In the genomic region with DNA sequence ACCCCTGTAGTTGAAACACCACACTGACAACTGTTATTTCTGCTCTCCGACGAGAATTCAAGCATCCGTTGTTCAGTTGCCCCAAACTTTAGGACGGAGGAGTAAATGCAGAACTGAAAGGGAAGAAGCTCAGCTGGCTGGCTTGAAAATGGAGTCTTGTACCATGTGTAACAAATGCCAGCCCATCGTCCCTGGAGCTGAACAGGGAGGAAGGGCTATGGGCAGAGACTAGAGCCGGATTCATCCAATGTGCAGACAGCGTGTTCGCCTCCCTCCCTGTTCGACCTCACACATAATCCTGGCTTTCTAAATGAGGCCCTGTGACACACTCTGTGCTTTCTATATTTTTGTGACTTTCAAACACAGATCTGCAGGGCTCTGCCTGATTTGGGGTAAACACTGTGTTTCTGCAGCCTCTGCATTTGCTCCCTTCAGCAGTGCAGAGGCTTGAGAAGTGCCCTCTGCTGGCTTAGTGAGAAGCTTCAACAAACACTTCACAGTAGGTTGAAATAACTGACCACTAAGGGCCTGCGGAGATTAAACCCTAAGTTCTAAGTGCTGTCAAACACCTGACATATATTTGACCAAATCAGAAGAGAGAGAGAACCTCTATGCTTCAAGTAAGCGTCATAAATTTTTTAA, we compare ENCODE assay signal across 8 mouse cellular contexts.
DNase-seq lines count a peak whose midpoint lies in the region; ATAC-seq and TF ChIP-seq lines count a peak whose summit lies in the region.

No protein-coding gene starts in this region.

- ATAC-seq in heart, embryonic 15.5 days (replicated peaks; ENCODE audit: insufficient number of reproducible peaks, insufficient read depth, low FRiP score, low read depth), result peak; percentile 50; the same call in 1 of the 2 replicates
- no peak for ATAC-seq in heart, embryonic 12.5 days (ENCODE audit: insufficient number of reproducible peaks, low FRiP score)
- peak; percentile 55; the same call in 1 of the 2 replicates for ATAC-seq in intestine, embryonic 16.5 days

- H3K4me3 ChIP-seq in heart, embryonic 15.5 days, result no peak overlapping the region
- H3K4me3 ChIP-seq in heart, embryonic 12.5 days, result no peak overlapping the region
- no peak overlapping the region for H3K4me3 ChIP-seq in bone marrow macrophage, adult 2 months (ENCODE audit: insufficient read depth, low read length)
- no peak overlapping the region for H3K4me3 ChIP-seq in intestine, embryonic 16.5 days (ENCODE audit: low read length)

- H3K4me2 ChIP-seq in heart, embryonic 15.5 days, result no peak overlapping the region
- no peak overlapping the region for H3K4me2 ChIP-seq in heart, embryonic 12.5 days
- H3K4me2 ChIP-seq in intestine, embryonic 16.5 days (ENCODE audit: low read depth, low read length), result no peak overlapping the region

- no peak overlapping the region for H3K9ac ChIP-seq in heart, embryonic 15.5 days
- no peak overlapping the region for H3K9ac ChIP-seq in heart, embryonic 12.5 days
- no peak overlapping the region for H3K9ac ChIP-seq in intestine, embryonic 16.5 days (ENCODE audit: low read depth, low read length)

- WGBS in heart, embryonic 15.5 days, result 76% methylated on average over 11 of the region's 11 CpGs
- WGBS in heart, embryonic 12.5 days, result 79% methylated on average over 11 of the region's 11 CpGs
- 76% methylated on average over 11 of the region's 11 CpGs for WGBS in intestine, embryonic 16.5 days

- DNase-seq in CD4-positive helper T cell, adult 2 months (ENCODE audit: low read depth, low spot score), result peak; percentile 21
- peak; percentile 62 for DNase-seq in lung, postnatal 10 days
- peak; percentile 41 for DNase-seq in thymus, postnatal 14 days
- DNase-seq in gastrocnemius, adult 8-10 months (ENCODE audit: low spot score in 2 of 2), result no peak

- TF ChIP-seq POLR2A in bone marrow macrophage, adult 2 months (IDR thresholded peaks at IDR 0.05; ENCODE audit: borderline replicate concordance, low read depth, low read length), result no peak

- H3K36me3 ChIP-seq in heart, embryonic 15.5 days, result no peaks in the 10 kb centered on the region
- H3K36me3 ChIP-seq in heart, embryonic 12.5 days, result peaks cover 6% of the 10 kb centered on the region; the same call in 1 of the 2 replicates
- H3K36me3 ChIP-seq in intestine, embryonic 16.5 days (ENCODE audit: control insufficient read depth, insufficient read depth, low read length), result no peaks in the 10 kb centered on the region

- H3K9me3 ChIP-seq in heart, embryonic 15.5 days (replicated peaks), result no peaks in the 10 kb centered on the region
- no peaks in the 10 kb centered on the region for H3K9me3 ChIP-seq in heart, embryonic 12.5 days (replicated peaks)
- H3K9me3 ChIP-seq in intestine, embryonic 16.5 days (ENCODE audit: control insufficient read depth, low read length), result no peaks in the 10 kb centered on the region

- no peaks in the 10 kb centered on the region for H3K27me3 ChIP-seq in heart, embryonic 15.5 days
- H3K27me3 ChIP-seq in heart, embryonic 12.5 days (replicated peaks), result no peaks in the 10 kb centered on the region
- H3K27me3 ChIP-seq in intestine, embryonic 16.5 days (replicated peaks; ENCODE audit: control insufficient read depth, insufficient read depth, low read length), result no peaks in the 10 kb centered on the region

- TF ChIP-seq CTCF in bone marrow macrophage, adult 2 months (IDR thresholded peaks at IDR 0.05; ENCODE audit: low read depth, low read length), result 0 out of 2 replicates have a peak, but pooled peaks have one; percentile 24

- no peak overlapping the region for H3K27ac ChIP-seq in heart, embryonic 15.5 days
- no peak overlapping the region for H3K27ac ChIP-seq in heart, embryonic 12.5 days (ENCODE audit: poor library complexity, severe bottlenecking)
- H3K27ac ChIP-seq in bone marrow macrophage, adult 2 months (ENCODE audit: insufficient read depth, low read depth, low read length), result no peak overlapping the region
- H3K27ac ChIP-seq in intestine, embryonic 16.5 days (ENCODE audit: low read length), result no peak overlapping the region

- H3K4me1 ChIP-seq in heart, embryonic 15.5 days (replicated peaks), result peaks cover 6% of the 10 kb centered on the region
- H3K4me1 ChIP-seq in heart, embryonic 12.5 days (replicated peaks), result peaks cover 29% of the 10 kb centered on the region
- H3K4me1 ChIP-seq in bone marrow macrophage, adult 2 months (ENCODE audit: control insufficient read depth, insufficient read depth, low read length), result peaks cover 3% of the 10 kb centered on the region; the same call in 1 of the 2 replicates
- H3K4me1 ChIP-seq in intestine, embryonic 16.5 days (ENCODE audit: control insufficient read depth, insufficient read depth, low read length), result no peaks in the 10 kb centered on the region

Comparison
In these comparisons a context has a peak if more than half of its experiments do, and no peak if none do; other contexts are left out.
1. DNase-seq: peak in CD4-positive helper T cell, adult 2 months (single experiment), lung, postnatal 10 days (single experiment) and thymus, postnatal 14 days (single experiment); none in gastrocnemius, adult 8-10 months (0 of 2).